Mouse (Mus musculus) embryonic facial prominence, embryonic 14.5 days (tissue): ENCODE data around the gene Wnt9a. TPM values are rescaled to one million over a fixed set of nuclear protein-coding genes. Genes with fewer than 3 reads are reported as not detected.

Experiments
- ATAC-seq: fragments of 200-750 bp; cut with Nextera tagmentation; 2 replicates; pipeline ENCODE4 v1.8.0; 2017; ENCODE audit warnings: low read depth, moderate number of reproducible peaks, moderate TSS enrichment
- DNase-seq: peaks from one replicate; pipeline ENCODE4 v3.0.0-alpha.2; 2015; ENCODE audit warnings: low spot score
- H3K27ac ChIP-seq: fragments of 300-500 bp; sonication (generic); replicated peaks from 2 replicates; pipeline ENCODE4 v1.5.1; 2014; ENCODE audit warnings: low read depth, mild to moderate bottlenecking, low read length, moderate library complexity
- H3K27me3 ChIP-seq: fragments of 300-500 bp; sonication (generic); replicated peaks from 2 replicates; pipeline ENCODE4 v1.6.1; 2014; ENCODE audit warnings: low read length; ENCODE audit not compliant: control insufficient read depth, insufficient read depth
- H3K36me3 ChIP-seq: fragments of 300-500 bp; sonication (generic); 2 replicates; pipeline ENCODE4 v1.6.1; 2014; ENCODE audit warnings: low read length, mixed read lengths; ENCODE audit not compliant: control insufficient read depth, insufficient read depth
- H3K4me1 ChIP-seq: fragments of 300-500 bp; sonication (generic); 2 replicates; pipeline ENCODE4 v1.6.1; 2014; ENCODE audit warnings: antibody characterized with exemption, low read length; ENCODE audit not compliant: control insufficient read depth, insufficient read depth
- H3K4me2 ChIP-seq: fragments of 300-500 bp; sonication (generic); 2 replicates; pipeline ENCODE4 v1.6.1; 2014; ENCODE audit warnings: low read depth, mild to moderate bottlenecking, low read length, moderate library complexity, mixed read lengths
- H3K4me3 ChIP-seq: fragments of 300-500 bp; sonication (generic); 2 replicates; pipeline ENCODE4 v1.5.1; 2014; ENCODE audit warnings: low read depth, mild to moderate bottlenecking, low read length
- H3K9ac ChIP-seq: fragments of 300-500 bp; sonication (generic); 2 replicates; pipeline ENCODE4 v1.6.1; 2014; ENCODE audit warnings: low read depth, mild to moderate bottlenecking, low read length, moderate library complexity, mixed read lengths
- H3K9me3 ChIP-seq: fragments of 300-500 bp; sonication (generic); 2 replicates; pipeline ENCODE4 v1.6.1; 2016; ENCODE audit warnings: low read length; ENCODE audit not compliant: control insufficient read depth
- WGBS: fragments of 180-500 bp; shearing (Covaris S2); extraction: QIAGEN DNeasy Blood & Tissue Kit; methylation state at CpG from one replicate; pipeline ENCODE4 v1.1.7; 2014; 5-methylcytosine and 5-hydroxymethylcytosine counted together
- microRNA-seq: library from miRNA; unstranded; fragments of <30 nt; microRNA quantifications from one replicate; pipeline ENCODE4, GENCODE M21; 2016; ENCODE audit warnings: borderline number of aligned reads
- polyA plus RNA-seq: library from polyadenylated mRNA; unstranded; fragments of >200 nt; fragmentation: Nextera tagmentation; extraction: Ambion mirVana; gene quantifications from 2 replicates; pipeline ENCODE4 v1.2.1, GENCODE M21; 2014

Wnt9a gene
- polyA plus RNA-seq, 1 experiment from 2014 or later = 4.8 TPM

GRCm38 (mm10) chr11:59375475-59375874 lies 68.7 kb downstream of the Wnt9a start, which contains the start of gene Prss38:
TSS of gene Prss38 (minus strand) at chr11:59375657.
- H3K4me2 ChIP-seq = no peak within 1 kb of the TSS
- H3K4me3 ChIP-seq = no peak within 1 kb of the TSS
- H3K9me3 ChIP-seq = no peaks in the 10 kb centered on the region
- H3K36me3 ChIP-seq = no peaks in the 10 kb centered on the region
- DNase-seq = no peak
- H3K9ac ChIP-seq = no peak within 1 kb of the TSS
- no peaks in the 10 kb centered on the region for H3K27me3 ChIP-seq
- ATAC-seq = no peak
- 80% methylated on average over 16 of the region's 16 CpGs for WGBS
- H3K4me1 ChIP-seq = no peaks in the 10 kb centered on the region; the same call in 1 of the 2 replicates
- H3K27ac ChIP-seq = no peak within 1 kb of the TSS

GRCm38 (mm10) chr11:59377999-59378398 lies 71.3 kb downstream of the Wnt9a start:
- ATAC-seq = no peak

GRCm38 (mm10) chr11:59379547-59379946 lies 72.8 kb downstream of the Wnt9a start:
- Histone ChIP-seq H3K27ac (no peak overlapping the region), H3K4me1 (peaks cover 6% of the 10 kb centered on the region), H3K4me3 (no peak overlapping the region), H3K9me3 (no peaks in the 10 kb centered on the region), H3K36me3 (no peaks in the 10 kb centered on the region), H3K4me2 (no peak overlapping the region), H3K9ac (no peak overlapping the region), H3K27me3 (no peaks in the 10 kb centered on the region)
- ATAC-seq (no peak), DNase-seq (no peak)

More at GRCm38 (mm10) chr11:59377999-59378398, 71.3 kb downstream of the Wnt9a start:
- H3K9me3 ChIP-seq = no peaks in the 10 kb centered on the region
- WGBS = 88% methylated on average over 3 of the region's 3 CpGs
- H3K4me1 ChIP-seq = no peaks in the 10 kb centered on the region
- no peak for DNase-seq
- H3K27ac ChIP-seq = no peak overlapping the region
- no peak overlapping the region for H3K4me2 ChIP-seq
- H3K4me3 ChIP-seq = no peak overlapping the region
- no peaks in the 10 kb centered on the region for H3K27me3 ChIP-seq
- no peaks in the 10 kb centered on the region for H3K36me3 ChIP-seq
- H3K9ac ChIP-seq = no peak overlapping the region

Small RNAs within 50 kb of the gene (microRNA-seq; reads per million reads assigned to microRNA genes)
- not detected for gene Gm24756

Other genes starting within 250 kb of the Wnt9a start
- gene Obscn, start 170.5 kb upstream of the Wnt9a start, polyA plus RNA-seq = 7.9 and 9.2 TPM in 2 replicates
- gene Iba57, start 143.2 kb upstream of the Wnt9a start, polyA plus RNA-seq = 2.5 and 3.1 TPM in 2 replicates
- 0.29 and 0.60 TPM in 2 replicates for gene Gjc2, start 123.7 kb upstream of the Wnt9a start, polyA plus RNA-seq
- 114 and 126 TPM in 2 replicates for gene Guk1, start 114.7 kb upstream of the Wnt9a start, polyA plus RNA-seq
- 81.9 and 89.3 TPM in 2 replicates for gene Mrpl55, start 104.4 kb upstream of the Wnt9a start, polyA plus RNA-seq
- gene 2310033P09Rik, start 98.6 kb upstream of the Wnt9a start, polyA plus RNA-seq = 23.9 and 27.0 TPM in 2 replicates
- 665 and 687 TPM in 2 replicates for gene Arf1, start 78.7 kb upstream of the Wnt9a start, polyA plus RNA-seq
- 0.77 and 0.78 TPM in 2 replicates for gene Wnt3a, start 16.2 kb upstream of the Wnt9a start, polyA plus RNA-seq
- gene Prss38, start 68.7 kb downstream of the Wnt9a start, polyA plus RNA-seq = not detected in 2 replicates
- gene Jmjd4, start 143.1 kb downstream of the Wnt9a start, polyA plus RNA-seq = 9.7 and 11.1 TPM in 2 replicates
- gene Snap47, start 144.3 kb downstream of the Wnt9a start, polyA plus RNA-seq = 124 and 142 TPM in 2 replicates
- gene Zfp867, start 165.5 kb downstream of the Wnt9a start, polyA plus RNA-seq = 8.8 and 11.0 TPM in 2 replicates
- gene Zkscan17, start 219.8 kb downstream of the Wnt9a start, polyA plus RNA-seq = 17.1 and 19.7 TPM in 2 replicates
- gene Nlrp3, start 234.6 kb downstream of the Wnt9a start, polyA plus RNA-seq = 0.29 and 0.45 TPM in 2 replicates